Mouse (Mus musculus) CD4-positive naive resting alpha-beta T cell, adult 57 days (primary cell): ENCODE data around the gene Hpdl. TPM values are rescaled to one million over a fixed set of nuclear protein-coding genes. Genes with fewer than 3 reads are reported as not detected.

Experiments
- total RNA-seq: library from RNA; stranded (reverse); gene quantifications from one replicate; pipeline ENCODE4 v1.2.4, GENCODE M21; 2023

Hpdl gene
- total RNA-seq: not detected

DNA sequence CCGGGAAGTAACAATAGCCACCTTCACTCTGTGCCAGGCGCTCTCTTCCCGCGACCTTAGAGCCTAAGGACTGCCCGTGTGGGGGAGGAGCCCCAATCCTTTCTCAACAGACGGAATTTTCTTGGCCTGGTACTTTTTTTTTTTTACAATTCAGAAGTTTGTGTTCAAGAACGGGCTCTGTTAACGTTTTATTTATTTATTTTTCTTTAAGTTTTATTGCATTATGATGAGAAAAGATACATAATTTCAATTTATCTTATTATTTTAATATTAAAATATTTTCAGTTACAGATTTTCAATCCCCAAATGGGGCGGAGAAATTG, at the start of gene Hpdl:
Hpdl (minus strand) TSS at position 14 of the 323 bp plus-strand sequence.

GRCm38 (mm10) chr4:116807197-116808129, 14.0 kb downstream of the Hpdl start, which contains the start of the genes Toe1 and Mutyh:
Gene Toe1 (minus strand): TSS chr4:116807640.
Gene Mutyh (plus strand): TSS chr4:116807723.

Other genes starting within 250 kb of the Hpdl start
- 8.2 TPM for gene Ccdc17, start 225.1 kb downstream of the Hpdl start, total RNA-seq
- gene Nasp, start 193.8 kb downstream of the Hpdl start, total RNA-seq: 103 TPM
- 176 TPM for gene Akr1a1, start 170.0 kb downstream of the Hpdl start, total RNA-seq
- 165 TPM for gene Prdx1, start 136.2 kb downstream of the Hpdl start, total RNA-seq
- 3.5 TPM for gene Mmachc, start 113.3 kb downstream of the Hpdl start, total RNA-seq
- gene Ccdc163, start 113.2 kb downstream of the Hpdl start, total RNA-seq: 18.4 TPM
- gene Tesk2, start 100.8 kb downstream of the Hpdl start, total RNA-seq: 7.8 TPM
- gene Toe1, start 14.1 kb downstream of the Hpdl start, total RNA-seq: 50.5 TPM
- gene Mutyh, start 14.0 kb downstream of the Hpdl start, total RNA-seq: 11.8 TPM
- 0.18 TPM for gene Zswim5, start 55.7 kb upstream of the Hpdl start, total RNA-seq
- 43.5 TPM for gene Urod, start 172.7 kb upstream of the Hpdl start, total RNA-seq
- 39.6 TPM for gene Hectd3, start 173.6 kb upstream of the Hpdl start, total RNA-seq
- gene Eif2b3, start 197.7 kb upstream of the Hpdl start, total RNA-seq: 27.5 TPM